Mouse (Mus musculus): ENCODE measurements around the gene Osbpl2. TPM values are rescaled to one million over a fixed set of nuclear protein-coding genes. Genes with fewer than 3 reads are reported as not detected.
A peak's percentile ranks its signal among the peaks of the same experiment; 100 is the strongest.

Gene Osbpl2
- total and polyA plus RNA-seq, 3 experiments, result 13.3 to 25.5 TPM; not detected in 1

- TF ChIP-seq POLR2AphosphoS5 (IDR thresholded peaks at IDR 0.05; ENCODE audit: borderline replicate concordance, low read depth, low read length) (no peak), TCF12 (IDR thresholded peaks at IDR 0.05; ENCODE audit: low read depth, low read length) (peak; percentile 76), CHD1 (IDR thresholded peaks at IDR 0.05; ENCODE audit: low read depth, low read length) (no peak), ZC3H11A (IDR thresholded peaks at IDR 0.05; ENCODE audit: low read depth, low read length) (peak; percentile 45; the same call in 1 of the 2 replicates), SMC3 (IDR thresholded peaks at IDR 0.05; ENCODE audit: low read depth, low read length) (peak; percentile 72), KAT2A (conservative IDR thresholded peaks at IDR 0.05; ENCODE audit: low read depth, low read length) (peak; percentile 81), POLR2AphosphoS2 (IDR thresholded peaks at IDR 0.05; ENCODE audit: low read length) (peak; percentile 85; the same call in 1 of the 2 replicates), NRF1 (IDR thresholded peaks at IDR 0.05; ENCODE audit: insufficient read depth, low read depth, low read length, poor library complexity, severe bottlenecking) (0 out of 2 replicates have a peak, but pooled peaks have one; percentile 28), TBP (IDR thresholded peaks at IDR 0.05; ENCODE audit: low read depth, low read length) (no peak; the same call in 1 of the 2 replicates)
Observed at GRCm38 (mm10) chr2:180170806-180171521, 51.9 kb downstream of the Osbpl2 start, which contains the start of gene Adrm1 (continued).

GRCm38 (mm10) chr2:180171522-180172070 lies 52.5 kb downstream of the Osbpl2 start:
- H3K36me3 ChIP-seq (ENCODE audit: control insufficient read depth in 1 of 2, insufficient read depth in 2 of 2, low read length in 2 of 2), result peaks cover 4 to 8% of the 10 kb centered on the region in 2 experiments
- peaks cover 30% of the 10 kb centered on the region for H3K79me2 ChIP-seq (ENCODE audit: control insufficient read depth, insufficient read depth, low read length, poor library complexity)
- peaks cover 0 to 21% of the 10 kb centered on the region in 2 experiments; a peak in 2 of 4 replicates for H3K4me1 ChIP-seq (ENCODE audit: control insufficient read depth in 1 of 2, insufficient read depth in 2 of 2, low read length in 2 of 2)
- TF ChIP-seq POLR2A (IDR thresholded peaks at IDR 0.05; ENCODE audit: control insufficient read depth in 1 of 2, insufficient read depth in 1 of 2, low read depth in 1 of 2, low read length in 2 of 2, poor library complexity in 1 of 2), result peak; percentile 70 to 71; a peak in 3 of 4 replicates
- TF ChIP-seq NRF1 (IDR thresholded peaks at IDR 0.05; ENCODE audit: insufficient read depth, low read depth, low read length, poor library complexity, severe bottlenecking), result peak; percentile 61; the same call in 1 of the 2 replicates
- TF ChIP-seq NELFE (IDR thresholded peaks at IDR 0.05; ENCODE audit: low read depth, low read length), result peak; percentile 83
- no peak for TF ChIP-seq TCF12 (IDR thresholded peaks at IDR 0.05; ENCODE audit: low read depth, low read length)
- DNase-seq (ENCODE audit: low read depth, low spot score), result peak; percentile 46
- peak overlapping the region; percentile 72 for H3K27ac ChIP-seq (ENCODE audit: control insufficient read depth, low read depth, low read length)
- no peaks in the 10 kb centered on the region for H3K9me3 ChIP-seq (replicated peaks; ENCODE audit: insufficient read depth, low read length)
- peak overlapping the region; percentile 78 to 84 for H3K4me3 ChIP-seq (ENCODE audit: control insufficient read depth in 1 of 2, insufficient read depth in 1 of 2, low read depth in 2 of 2, low read length in 2 of 2)
- peak overlapping the region; percentile 92 for H3K9ac ChIP-seq (ENCODE audit: control insufficient read depth, low read depth, low read length, poor library complexity, severe bottlenecking)
- no peaks in the 10 kb centered on the region for H3K27me3 ChIP-seq (ENCODE audit: control insufficient read depth in 1 of 2, insufficient read depth in 2 of 2, low read length in 2 of 2)

GRCm38 (mm10) chr2:180172152-180172551 lies 53.0 kb downstream of the Osbpl2 start:
- peak; percentile 35 for DNase-seq (ENCODE audit: low read depth, low spot score)
- H3K9ac ChIP-seq (ENCODE audit: control insufficient read depth, low read depth, low read length, poor library complexity, severe bottlenecking), result peak overlapping the region; percentile 92
- peaks cover 4 to 8% of the 10 kb centered on the region in 2 experiments for H3K36me3 ChIP-seq (ENCODE audit: control insufficient read depth in 1 of 2, insufficient read depth in 2 of 2, low read length in 2 of 2)
- peaks cover 30% of the 10 kb centered on the region for H3K79me2 ChIP-seq (ENCODE audit: control insufficient read depth, insufficient read depth, low read length, poor library complexity)
- TF ChIP-seq MYB (IDR thresholded peaks at IDR 0.05; ENCODE audit: low read depth, low read length) (no peak), EP300 (IDR thresholded peaks at IDR 0.05; ENCODE audit: low read depth in 1 of 2, low read length in 2 of 2) (no peak), NELFE (IDR thresholded peaks at IDR 0.05; ENCODE audit: low read depth, low read length) (no peak), TCF12 (IDR thresholded peaks at IDR 0.05; ENCODE audit: low read depth, low read length) (no peak), MYC (IDR thresholded peaks at IDR 0.05; ENCODE audit: low read depth, low read length) (no peak), MAFK (IDR thresholded peaks at IDR 0.05; ENCODE audit: borderline replicate concordance, low read depth, low read length) (no peak), HCFC1 (IDR thresholded peaks at IDR 0.05; ENCODE audit: low read depth, low read length) (no peak), USF1 (IDR thresholded peaks at IDR 0.05; ENCODE audit: low read depth, low read length) (no peak), ETS1 (IDR thresholded peaks at IDR 0.05; ENCODE audit: low read depth, low read length) (no peak), NRF1 (IDR thresholded peaks at IDR 0.05; ENCODE audit: insufficient read depth, low read depth, low read length, poor library complexity, severe bottlenecking) (no peak), SIN3A (IDR thresholded peaks at IDR 0.05; ENCODE audit: low read length) (no peak)
- peaks cover 0 to 21% of the 10 kb centered on the region in 2 experiments; a peak in 2 of 4 replicates for H3K4me1 ChIP-seq (ENCODE audit: control insufficient read depth in 1 of 2, insufficient read depth in 2 of 2, low read length in 2 of 2)
- peak overlapping the region; percentile 5; the same call in 1 of the 2 replicates for H3K27ac ChIP-seq (ENCODE audit: control insufficient read depth, low read depth, low read length)
- no peaks in the 10 kb centered on the region for H3K27me3 ChIP-seq (ENCODE audit: control insufficient read depth in 1 of 2, insufficient read depth in 2 of 2, low read length in 2 of 2)
- H3K4me3 ChIP-seq (ENCODE audit: control insufficient read depth in 1 of 2, insufficient read depth in 1 of 2, low read depth in 2 of 2, low read length in 2 of 2), result peak overlapping the region; percentile 78 to 84
- no peaks in the 10 kb centered on the region for H3K9me3 ChIP-seq (replicated peaks; ENCODE audit: insufficient read depth, low read length)

Data from MEL (cell line).